Mouse (Mus musculus) erythroblast, embryonic 14.5 days (primary cell): ENCODE results near the gene Sept10. TPM values are rescaled to one million over a fixed set of nuclear protein-coding genes. Genes with fewer than 3 reads are reported as not detected.

Experiments
- H3K27me3 ChIP-seq: 2 replicates; pipeline ENCODE4 v1.6.1; 2012; ENCODE audit warnings: inconsistent platforms; ENCODE audit not compliant: control insufficient read depth
- H3K36me3 ChIP-seq: 2 replicates; pipeline ENCODE4 v1.6.1; 2012; ENCODE audit warnings: mild to moderate bottlenecking, inconsistent platforms; ENCODE audit not compliant: control insufficient read depth
- H3K4me1 ChIP-seq: 2 replicates; pipeline ENCODE4 v1.6.1; 2012; ENCODE audit warnings: inconsistent platforms; ENCODE audit not compliant: control insufficient read depth
- H3K4me3 ChIP-seq: replicated peaks from 2 replicates; pipeline ENCODE3; 2012; ENCODE audit warnings: moderate library complexity, mild to moderate bottlenecking, inconsistent platforms
- H3K9me3 ChIP-seq: 2 replicates; pipeline ENCODE4 v1.6.1; 2012; ENCODE audit warnings: low read length, inconsistent platforms, mixed read lengths; ENCODE audit not compliant: control insufficient read depth
- GATA1 ChIP-seq: IDR thresholded peaks from 2 replicates; pipeline ENCODE4 v1.6.1; 2012; ENCODE audit warnings: low read length, inconsistent platforms, mixed read lengths
- TAL1 ChIP-seq: IDR thresholded peaks from 3 replicates; pipeline ENCODE4 v1.6.1; 2012; ENCODE audit warnings: low read length, inconsistent platforms, mixed read lengths
- polyA plus RNA-seq: library from polyadenylated mRNA; stranded (reverse); fragments of >175 nt; gene quantifications from 2 replicates; pipeline ENCODE4 v1.2.3, GENCODE M21; 2012

Sept10 gene
- polyA plus RNA-seq, 1 experiment: not detected

DNA sequence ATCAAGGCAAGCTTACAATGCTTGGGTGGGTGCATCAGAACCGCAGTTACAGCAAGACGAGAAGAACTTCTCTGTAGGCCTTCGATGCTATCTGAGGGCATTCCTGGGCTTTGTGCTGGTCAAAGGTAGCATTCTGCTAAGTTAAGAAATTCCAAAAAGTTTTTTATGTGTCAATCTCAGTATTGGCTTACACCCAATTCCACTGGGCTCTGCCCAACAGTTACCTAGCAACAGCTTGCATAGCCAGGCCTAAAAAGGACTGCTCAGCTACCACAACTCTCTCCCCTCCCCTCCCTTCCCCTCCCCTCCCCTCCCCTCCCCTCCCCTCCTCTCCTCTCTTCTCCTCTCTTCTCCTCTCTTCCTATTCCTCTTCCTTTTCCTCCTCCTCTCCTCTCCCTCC, 40.0 kb upstream of the Sept10 start:
- Histone ChIP-seq H3K4me3 (no peak overlapping the region), H3K36me3 (no peaks in the 10 kb centered on the region), H3K4me1 (peaks cover 2% of the 10 kb centered on the region), H3K9me3 (no peaks in the 10 kb centered on the region), H3K27me3 (no peaks in the 10 kb centered on the region)
- TF ChIP-seq GATA1 (no peak), TAL1 (no peak)

DNA sequence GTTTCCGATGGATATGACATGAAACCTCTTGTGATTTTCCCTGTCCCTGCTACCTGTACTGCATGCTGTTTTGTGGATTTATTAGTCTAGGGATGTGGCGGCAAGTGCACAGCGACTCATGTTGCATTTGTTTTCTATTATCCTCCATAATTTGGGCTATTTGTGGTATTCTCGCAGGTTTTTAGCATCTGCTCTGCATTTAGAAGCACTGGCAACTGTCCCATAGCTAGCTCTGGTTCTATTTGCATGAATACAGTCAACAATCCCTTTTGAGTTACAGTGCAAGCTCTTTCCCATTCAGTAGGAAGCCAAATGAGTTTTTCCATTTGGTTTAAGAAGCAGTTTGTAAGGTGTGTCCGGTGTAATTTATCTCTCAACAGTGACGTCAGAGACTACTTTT, 37.9 kb upstream of the Sept10 start:
- H3K27me3 ChIP-seq: no peaks in the 10 kb centered on the region
- H3K36me3 ChIP-seq: no peaks in the 10 kb centered on the region
- no peaks in the 10 kb centered on the region for H3K4me1 ChIP-seq
- H3K4me3 ChIP-seq: no peak overlapping the region
- H3K9me3 ChIP-seq: no peaks in the 10 kb centered on the region
- no peak for TF ChIP-seq GATA1
- no peak for TF ChIP-seq TAL1

- Histone ChIP-seq H3K4me1 (no peaks in the 10 kb centered on the region), H3K27me3 (no peaks in the 10 kb centered on the region), H3K9me3 (no peaks in the 10 kb centered on the region), H3K4me3 (no peak overlapping the region), H3K36me3 (no peaks in the 10 kb centered on the region)
- TF ChIP-seq GATA1 (no peak), TAL1 (no peak)
These were observed 34.9 kb upstream of the Sept10 start for GRCm38 (mm10) chr10:59256533-59256932.

DNA sequence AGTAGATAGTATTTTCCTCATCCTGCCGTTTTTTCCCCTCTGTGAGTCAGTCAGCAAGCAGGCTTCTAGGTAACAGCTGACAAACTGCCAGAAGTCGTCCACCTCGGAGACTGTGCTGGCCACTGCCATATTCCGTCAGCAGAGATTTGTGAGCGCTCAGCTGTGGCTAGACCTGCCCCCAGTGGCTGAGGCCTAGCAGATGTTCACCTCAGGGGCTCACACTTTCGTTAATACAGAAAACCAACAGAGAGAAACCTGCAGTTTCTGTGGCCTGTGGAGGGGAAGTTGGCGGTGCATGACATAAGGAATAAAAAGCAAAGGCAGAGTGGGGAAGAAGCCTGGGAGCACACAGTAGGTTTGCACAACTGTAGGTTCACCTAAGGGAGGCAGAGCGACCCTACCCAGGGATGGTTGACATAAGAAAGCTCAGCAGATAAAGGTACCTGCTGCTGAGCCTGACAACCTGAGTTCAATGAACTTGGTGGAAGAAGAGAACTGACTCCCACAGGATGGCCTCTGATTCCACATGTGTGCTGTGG, 32.0 kb upstream of the Sept10 start:
- H3K4me1 ChIP-seq: no peaks in the 10 kb centered on the region
- H3K36me3 ChIP-seq: no peaks in the 10 kb centered on the region
- H3K27me3 ChIP-seq: no peaks in the 10 kb centered on the region
- no peak overlapping the region for H3K4me3 ChIP-seq
- no peaks in the 10 kb centered on the region for H3K9me3 ChIP-seq
- TF ChIP-seq TAL1: no peak
- TF ChIP-seq GATA1: no peak

- Histone ChIP-seq H3K4me3 (no peak overlapping the region), H3K9me3 (no peaks in the 10 kb centered on the region), H3K4me1 (no peaks in the 10 kb centered on the region), H3K27me3 (no peaks in the 10 kb centered on the region), H3K36me3 (no peaks in the 10 kb centered on the region)
- TF ChIP-seq GATA1 (no peak), TAL1 (no peak)
These were observed 30.7 kb upstream of the Sept10 start for GRCm38 (mm10) chr10:59252396-59252795.

DNA sequence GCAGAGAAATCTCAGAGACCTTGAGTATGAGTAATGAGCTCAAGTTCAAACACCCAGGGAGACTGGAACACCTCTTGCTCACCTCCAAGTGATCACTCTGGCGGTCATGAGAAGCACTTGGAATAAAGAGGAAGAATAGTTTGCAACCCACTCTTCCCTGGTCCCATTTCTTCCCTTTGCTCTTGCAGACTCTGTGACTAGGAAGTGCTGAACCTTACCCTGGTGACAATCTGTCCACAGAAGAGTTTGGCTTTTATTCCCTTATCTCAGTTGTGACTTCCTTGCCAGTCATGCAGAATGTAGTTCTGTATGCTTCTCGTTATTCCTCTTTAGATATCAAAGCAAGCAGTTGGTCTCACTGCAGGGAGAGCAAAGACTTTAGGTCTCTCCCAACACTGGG, 30.3 kb upstream of the Sept10 start:
- H3K4me1 ChIP-seq: no peaks in the 10 kb centered on the region
- no peak for TF ChIP-seq GATA1
- H3K27me3 ChIP-seq: no peaks in the 10 kb centered on the region
- no peaks in the 10 kb centered on the region for H3K36me3 ChIP-seq
- H3K9me3 ChIP-seq: no peaks in the 10 kb centered on the region
- no peak overlapping the region for H3K4me3 ChIP-seq

- no peaks in the 10 kb centered on the region for H3K9me3 ChIP-seq
- TF ChIP-seq TAL1 (no peak), GATA1 (no peak)
- H3K27me3 ChIP-seq: no peaks in the 10 kb centered on the region
- H3K4me1 ChIP-seq: no peaks in the 10 kb centered on the region
- no peaks in the 10 kb centered on the region for H3K36me3 ChIP-seq
- H3K4me3 ChIP-seq: no peak overlapping the region
These were observed 29.0 kb upstream of the Sept10 start for GRCm38 (mm10) chr10:59250679-59251078.

DNA sequence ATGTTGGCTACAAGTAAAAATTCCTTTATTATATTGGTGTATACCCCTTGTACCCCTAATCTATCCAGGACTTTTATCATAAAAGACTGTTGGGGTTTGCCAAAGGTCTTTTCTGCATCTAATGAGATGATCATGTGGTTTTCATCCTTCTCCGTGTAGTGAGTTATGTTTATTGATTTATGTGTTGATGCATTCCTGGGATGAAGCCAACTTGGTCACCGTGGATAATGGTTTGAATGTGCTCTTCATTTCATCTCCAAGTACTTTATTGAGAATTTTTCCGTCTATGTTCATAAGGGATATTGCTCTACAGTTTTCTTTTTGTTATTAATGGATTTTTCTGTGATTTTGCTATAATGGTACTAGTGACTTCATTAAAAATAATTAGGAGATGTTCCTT, 27.9 kb upstream of the Sept10 start:
- Histone ChIP-seq H3K36me3 (no peaks in the 10 kb centered on the region), H3K9me3 (no peaks in the 10 kb centered on the region), H3K27me3 (no peaks in the 10 kb centered on the region), H3K4me3 (no peak overlapping the region), H3K4me1 (no peaks in the 10 kb centered on the region)
- TF ChIP-seq GATA1 (no peak), TAL1 (no peak)

- H3K36me3 ChIP-seq: no peaks in the 10 kb centered on the region
- H3K4me3 ChIP-seq: no peak overlapping the region
- no peaks in the 10 kb centered on the region for H3K27me3 ChIP-seq
- TF ChIP-seq GATA1: no peak
- TF ChIP-seq TAL1: no peak
- peaks cover 7% of the 10 kb centered on the region; the same call in 1 of the 2 replicates for H3K9me3 ChIP-seq
- no peaks in the 10 kb centered on the region for H3K4me1 ChIP-seq
These were observed 19.5 kb upstream of the Sept10 start for GRCm38 (mm10) chr10:59241141-59241541.

- no peak overlapping the region for H3K4me3 ChIP-seq
- no peaks in the 10 kb centered on the region for H3K4me1 ChIP-seq
- TF ChIP-seq TAL1 (no peak), GATA1 (no peak)
- no peaks in the 10 kb centered on the region for H3K36me3 ChIP-seq
- H3K9me3 ChIP-seq: peaks cover 4% of the 10 kb centered on the region; the same call in 1 of the 2 replicates
- no peaks in the 10 kb centered on the region for H3K27me3 ChIP-seq
These were observed 16.1 kb upstream of the Sept10 start for GRCm38 (mm10) chr10:59237757-59238156.
